Mouse (Mus musculus): Measurements from ENCODE around the gene Kctd21.

DNA sequence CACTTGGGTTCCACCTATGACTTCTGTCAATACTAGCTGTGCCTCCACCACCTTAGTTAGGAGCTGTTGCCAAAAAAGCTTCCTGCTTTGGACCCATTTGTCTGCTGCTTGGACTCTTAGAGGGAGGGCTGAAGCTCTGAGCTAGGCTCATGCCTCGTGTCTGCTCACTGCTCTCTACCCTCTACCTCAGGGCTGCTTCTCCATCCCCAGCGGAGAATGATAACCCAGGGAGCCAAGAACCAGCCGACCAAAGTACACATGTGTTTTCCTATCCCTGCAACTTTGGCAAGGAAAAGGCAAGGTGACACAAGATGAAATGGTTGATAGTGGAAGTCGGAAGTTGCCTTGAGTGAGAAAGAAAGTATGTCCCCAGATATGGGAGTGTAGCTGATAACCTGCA is 26.9 kb upstream of the Kctd21 start:
- TF ChIP-seq CTCF (IDR thresholded peaks at IDR 0.05): no peak
- TF ChIP-seq POLR2A (IDR thresholded peaks at IDR 0.05; ENCODE audit: insufficient read depth, low read depth, low read length): no peak
